ENCODE assay signal across 34 mouse cellular contexts in genomic region chr19:10924220-10924619, GRCm38 (mm10). TPM values are rescaled to one million over a fixed set of nuclear protein-coding genes. Genes with fewer than 3 reads are reported as not detected.
DNase-seq lines count a peak whose midpoint lies in the region; ATAC-seq and TF ChIP-seq lines count a peak whose summit lies in the region.
"Had no signal": no experiment of that assay in that cellular context is flagged by ENCODE, and none has a peak within 500 bp of the region (broad histone marks: within the 10 kb centered on the region; RNA-seq: fewer than 3 reads in every experiment).

No protein-coding gene starts in this region.

- ATAC-seq in kidney, embryonic 14.5 days (ENCODE audit: low FRiP score, low TSS enrichment) = no peak
- no peak for ATAC-seq in midbrain, embryonic 11.5 days (ENCODE audit: low FRiP score)
- ATAC-seq in midbrain, embryonic 16.5 days = no peak
- ATAC-seq in Patski = no peak
- ATAC-seq: CD4-positive, CD25-positive, alpha-beta regulatory T cell, adult 4 months; forebrain, embryonic 13.5 days; forebrain, embryonic 16.5 days had no signal

- no peak overlapping the region for H3K4me3 ChIP-seq in kidney, embryonic 14.5 days (ENCODE audit: low read length)
- H3K4me3 ChIP-seq in midbrain, embryonic 11.5 days (ENCODE audit: low read depth, low read length) = no peak overlapping the region
- no peak overlapping the region for H3K4me3 ChIP-seq in midbrain, embryonic 16.5 days (ENCODE audit: low read depth, low read length)
- H3K4me3 ChIP-seq in layer of hippocampus, adult 2 months = no peak overlapping the region
- H3K4me3 ChIP-seq: embryonic facial prominence, embryonic 10.5 days; embryonic facial prominence, embryonic 13.5 days; forebrain, embryonic 10.5 days; forebrain, embryonic 13.5 days; heart, adult 2 months; heart, embryonic 10.5 days; heart, embryonic 13.5 days; hindbrain, embryonic 12.5 days; hindbrain, embryonic 15.5 days had no signal

- in situ Hi-C loops in Patski (cut with MboI; ENCODE audit: low pct_unique_long_range_greater_than_20kb) = no loop called here

- WGBS in kidney, embryonic 14.5 days = 26% methylated on average over 4 of the region's 4 CpGs
- WGBS in midbrain, embryonic 11.5 days = 73% methylated on average over 4 of the region's 4 CpGs
- WGBS in midbrain, embryonic 16.5 days = 66% methylated on average over 4 of the region's 4 CpGs

- no peak for DNase-seq in kidney, postnatal 25 days
- DNase-seq in midbrain, embryonic 11.5 days (ENCODE audit: low spot score, missing footprints) = peak; percentile 60
- peak; percentile 28 for DNase-seq in Patski (ENCODE audit: low read depth, low spot score)
- no peak for DNase-seq in layer of hippocampus, adult 2 months (ENCODE audit: low spot score in 2 of 2)
- DNase-seq in urinary bladder, adult 18-20 months (ENCODE audit: low spot score in 2 of 2) = no peak
- DNase-seq: adrenal gland, adult 8-10 months; adrenal gland, postnatal 25 days; cerebellum, adult 18-20 months; cerebellum, adult 9-11 months; cerebellum, postnatal 25 days; embryo, embryonic 11 days; gastrocnemius, postnatal 10 days; gastrocnemius, postnatal 36 days; heart, adult 2 months; heart, postnatal 14 days had no signal

- no peaks in the 10 kb centered on the region for H3K27me3 ChIP-seq in kidney, embryonic 14.5 days (ENCODE audit: control insufficient read depth, insufficient read depth, low read length)
- H3K27me3 ChIP-seq in midbrain, embryonic 11.5 days (ENCODE audit: control insufficient read depth, insufficient read depth, low read length) = no peaks in the 10 kb centered on the region
- no peaks in the 10 kb centered on the region for H3K27me3 ChIP-seq in midbrain, embryonic 16.5 days (ENCODE audit: control insufficient read depth, insufficient read depth, low read depth, low read length)
- no peaks in the 10 kb centered on the region for H3K27me3 ChIP-seq in Patski
- H3K27me3 ChIP-seq: embryonic facial prominence, embryonic 13.5 days; forebrain, embryonic 13.5 days; heart, embryonic 13.5 days; hindbrain, embryonic 12.5 days; hindbrain, embryonic 15.5 days had no signal

- no peak for TF ChIP-seq CTCF in Patski (IDR thresholded peaks at IDR 0.05)
- TF ChIP-seq CTCF in layer of hippocampus, adult 2 months (conservative IDR thresholded peaks at IDR 0.05) = no peak

- H3K27ac ChIP-seq in kidney, embryonic 14.5 days (ENCODE audit: low read depth, low read length) = 0 out of 2 replicates have a peak overlapping the region, but pooled peaks have one; percentile 2
- H3K27ac ChIP-seq in midbrain, embryonic 11.5 days (ENCODE audit: low read depth, low read length) = no peak overlapping the region
- no peak overlapping the region for H3K27ac ChIP-seq in midbrain, embryonic 16.5 days (ENCODE audit: low read length)
- no peak overlapping the region for H3K27ac ChIP-seq in layer of hippocampus, adult 2 months
- H3K27ac ChIP-seq: embryonic facial prominence, embryonic 10.5 days; embryonic facial prominence, embryonic 13.5 days; forebrain, embryonic 10.5 days; forebrain, embryonic 13.5 days; heart, adult 2 months; heart, embryonic 10.5 days; heart, embryonic 13.5 days; hindbrain, embryonic 12.5 days; hindbrain, embryonic 15.5 days had no signal

- POLR2A ChIA-PET in Patski (lab: Charles Lee) = interaction anchor here (0.7 kb wide), 1 partner anchor 24 kb away, joined by 3 read pairs; no protein-coding TSS in a partner anchor

- CTCF ChIA-PET in Patski (lab: Charles Lee) = interaction anchor here (0.9 to 1.9 kb wide), 3 partner anchors 10 to 214 kb away, joined by 4 to 5 read pairs (median 5); no protein-coding TSS in a partner anchor

- peaks cover 15% of the 10 kb centered on the region for H3K4me1 ChIP-seq in kidney, embryonic 14.5 days (ENCODE audit: control insufficient read depth, insufficient read depth, low read length)
- H3K4me1 ChIP-seq in midbrain, embryonic 11.5 days (ENCODE audit: control insufficient read depth, insufficient read depth, low read length) = peaks cover 3% of the 10 kb centered on the region; the same call in 1 of the 2 replicates
- no peaks in the 10 kb centered on the region for H3K4me1 ChIP-seq in midbrain, embryonic 16.5 days (ENCODE audit: control insufficient read depth, insufficient read depth, low read length)
- H3K4me1 ChIP-seq: embryonic facial prominence, embryonic 13.5 days; hindbrain, embryonic 15.5 days had no signal

- H3K9me3 ChIP-seq in kidney, embryonic 14.5 days (ENCODE audit: control insufficient read depth, low read length) = no peaks in the 10 kb centered on the region
- no peaks in the 10 kb centered on the region for H3K9me3 ChIP-seq in midbrain, embryonic 11.5 days (ENCODE audit: control insufficient read depth, low read length)
- H3K9me3 ChIP-seq in midbrain, embryonic 16.5 days (replicated peaks; ENCODE audit: control insufficient read depth, low read length, poor library complexity, severe bottlenecking) = no peaks in the 10 kb centered on the region
- H3K9me3 ChIP-seq: embryonic facial prominence, embryonic 10.5 days; embryonic facial prominence, embryonic 13.5 days; forebrain, embryonic 10.5 days; forebrain, embryonic 13.5 days; heart, embryonic 10.5 days; heart, embryonic 13.5 days; hindbrain, embryonic 12.5 days; hindbrain, embryonic 15.5 days had no signal

- H3K36me3 ChIP-seq in kidney, embryonic 14.5 days (ENCODE audit: control insufficient read depth, insufficient read depth, low read length) = no peaks in the 10 kb centered on the region
- H3K36me3 ChIP-seq in midbrain, embryonic 11.5 days (ENCODE audit: control insufficient read depth, insufficient read depth, low read length) = no peaks in the 10 kb centered on the region
- H3K36me3 ChIP-seq in midbrain, embryonic 16.5 days (ENCODE audit: control insufficient read depth, insufficient read depth, low read length) = no peaks in the 10 kb centered on the region
- H3K36me3 ChIP-seq: embryonic facial prominence, embryonic 10.5 days; embryonic facial prominence, embryonic 13.5 days; forebrain, embryonic 10.5 days; heart, embryonic 10.5 days; heart, embryonic 13.5 days; hindbrain, embryonic 12.5 days; hindbrain, embryonic 15.5 days had no signal

- H3K4me2 ChIP-seq in kidney, embryonic 14.5 days (replicated peaks; ENCODE audit: low read depth, low read length) = no peak overlapping the region
- no peak overlapping the region for H3K4me2 ChIP-seq in midbrain, embryonic 11.5 days
- H3K4me2 ChIP-seq in midbrain, embryonic 16.5 days (ENCODE audit: low read length) = no peak overlapping the region
- H3K4me2 ChIP-seq: embryonic facial prominence, embryonic 13.5 days; forebrain, embryonic 13.5 days; heart, embryonic 13.5 days; hindbrain, embryonic 12.5 days; hindbrain, embryonic 15.5 days had no signal

- no peak overlapping the region for H3K9ac ChIP-seq in kidney, embryonic 14.5 days (ENCODE audit: low read depth, low read length)
- no peak overlapping the region for H3K9ac ChIP-seq in midbrain, embryonic 11.5 days (ENCODE audit: low read length)
- H3K9ac ChIP-seq in midbrain, embryonic 16.5 days (ENCODE audit: low read depth, low read length) = no peak overlapping the region
- H3K9ac ChIP-seq: embryonic facial prominence, embryonic 13.5 days; forebrain, embryonic 13.5 days; heart, embryonic 13.5 days; hindbrain, embryonic 12.5 days; hindbrain, embryonic 15.5 days had no signal

RNA-seq across cellular contexts. Expression of gene Zp1, which starts 3.8 kb away (rescaled TPM):
- polyA plus RNA-seq in kidney, embryonic 14.5 days (2014; fragmentation: Nextera tagmentation; extraction: Ambion mirVana) = not detected in 2 replicates
- 0.22 TPM in 1 of 2 replicates, not detected in the other for polyA plus RNA-seq in midbrain, embryonic 11.5 days (2014; fragmentation: Nextera tagmentation; extraction: Ambion mirVana)
- polyA plus RNA-seq in midbrain, embryonic 16.5 days (2015; fragmentation: Nextera tagmentation; extraction: Ambion mirVana) = 0.58 and 0.89 TPM in 2 replicates
- 0.17 TPM for polyA plus RNA-seq in Patski (2021)
- total RNA-seq in layer of hippocampus, adult 2 months (2021) = not detected
- total RNA-seq: adrenal gland, adult 8-10 months; adrenal gland, postnatal 25 days; gastrocnemius, adult 18-20 months; gastrocnemius, postnatal 36 days; granulocyte monocyte progenitor cell, adult 5-6 weeks; heart, adult 2 months; heart, postnatal 14 days; hematopoietic stem cell, adult 5-6 weeks; MEL had no signal
- polyA plus RNA-seq: C2C12; CD4-positive, CD25-positive, alpha-beta regulatory T cell, adult 4 months; cortical plate, adult 2 months; embryonic facial prominence, embryonic 10.5 days; embryonic facial prominence, embryonic 13.5 days; forebrain, embryonic 10.5 days; forebrain, embryonic 13.5 days; heart, adult 2 months; heart, embryonic 10.5 days; heart, embryonic 13.5 days; hindbrain, embryonic 12.5 days; intestine, embryonic 14.5 days had no signal

RNA-seq across cellular contexts. Expression of gene Ptgdr2, which starts 12.7 kb away (rescaled TPM):
- not detected in 2 replicates for polyA plus RNA-seq in kidney, embryonic 14.5 days (2014; fragmentation: Nextera tagmentation; extraction: Ambion mirVana)
- polyA plus RNA-seq in midbrain, embryonic 11.5 days (2014; fragmentation: Nextera tagmentation; extraction: Ambion mirVana) = 0.05 and 0.12 TPM in 2 replicates
- polyA plus RNA-seq in midbrain, embryonic 16.5 days (2015; fragmentation: Nextera tagmentation; extraction: Ambion mirVana) = 0.09 and 0.14 TPM in 2 replicates
- 0.21 TPM for polyA plus RNA-seq in Patski (2021)
- total RNA-seq in layer of hippocampus, adult 2 months (2021) = under 1 TPM in 1 of 2 experiments, not detected in 1; 0.25 TPM
- total RNA-seq: gastrocnemius, adult 18-20 months; gastrocnemius, postnatal 36 days; granulocyte monocyte progenitor cell, adult 5-6 weeks; heart, adult 2 months had no signal
- polyA plus RNA-seq: CD4-positive, CD25-positive, alpha-beta regulatory T cell, adult 4 months; embryonic facial prominence, embryonic 10.5 days; intestine, embryonic 14.5 days had no signal

RNA-seq across cellular contexts. Expression of gene Ccdc86, which starts 24.8 kb away (rescaled TPM):
- 26.0 and 32.7 TPM in 2 replicates for polyA plus RNA-seq in kidney, embryonic 14.5 days (2014; fragmentation: Nextera tagmentation; extraction: Ambion mirVana)
- 20.0 and 22.5 TPM in 2 replicates for polyA plus RNA-seq in midbrain, embryonic 11.5 days (2014; fragmentation: Nextera tagmentation; extraction: Ambion mirVana)
- polyA plus RNA-seq in midbrain, embryonic 16.5 days (2015; fragmentation: Nextera tagmentation; extraction: Ambion mirVana) = 12.8 and 13.5 TPM in 2 replicates
- polyA plus RNA-seq in Patski (2021) = 21.1 TPM
- total RNA-seq in layer of hippocampus, adult 2 months (2021) = 1 to 10 TPM; 7.9 to 9.7 TPM

RNA-seq across cellular contexts. Expression of gene Prpf19, which starts 29.2 kb away (rescaled TPM):
- 61.0 and 75.7 TPM in 2 replicates for polyA plus RNA-seq in kidney, embryonic 14.5 days (2014; fragmentation: Nextera tagmentation; extraction: Ambion mirVana)
- 52.7 and 58.4 TPM in 2 replicates for polyA plus RNA-seq in midbrain, embryonic 11.5 days (2014; fragmentation: Nextera tagmentation; extraction: Ambion mirVana)
- polyA plus RNA-seq in midbrain, embryonic 16.5 days (2015; fragmentation: Nextera tagmentation; extraction: Ambion mirVana) = 38.9 and 40.1 TPM in 2 replicates
- 251 TPM for polyA plus RNA-seq in Patski (2021)
- 100 to 1,000 TPM; 196 to 198 TPM for total RNA-seq in layer of hippocampus, adult 2 months (2021)

RNA-seq across cellular contexts. Expression of gene Tmem109, which starts 42.4 kb away (rescaled TPM):
- 87.6 and 90.9 TPM in 2 replicates for polyA plus RNA-seq in kidney, embryonic 14.5 days (2014; fragmentation: Nextera tagmentation; extraction: Ambion mirVana)
- polyA plus RNA-seq in midbrain, embryonic 11.5 days (2014; fragmentation: Nextera tagmentation; extraction: Ambion mirVana) = 38.7 and 41.2 TPM in 2 replicates
- 47.0 TPM in 2 replicates for polyA plus RNA-seq in midbrain, embryonic 16.5 days (2015; fragmentation: Nextera tagmentation; extraction: Ambion mirVana)
- polyA plus RNA-seq in Patski (2021) = 81.0 TPM
- 10 to 100 TPM; 46.4 to 54.5 TPM for total RNA-seq in layer of hippocampus, adult 2 months (2021)

Comparison
In these comparisons a context has a peak if more than half of its experiments do, and no peak if none do; other contexts are left out.
1. DNase-seq: peak in midbrain, embryonic 11.5 days (single experiment) and Patski (single experiment); none in kidney, postnatal 25 days (0 of 2), layer of hippocampus, adult 2 months (0 of 2) and urinary bladder, adult 18-20 months (0 of 2).